ENCODE assay signal across 21 mouse cellular contexts in genomic region chr1:170462140-170462539, GRCm38 (mm10).
DNase-seq lines count a peak whose midpoint lies in the region; TF ChIP-seq lines count a peak whose summit lies in the region.
"Had no signal": no experiment of that assay in that cellular context is flagged by ENCODE, and none has a peak within 500 bp of the region (broad histone marks: within the 10 kb centered on the region; RNA-seq: fewer than 3 reads in every experiment).

No protein-coding gene starts in this region.

- in situ Hi-C loops in CH12.LX (cut with MboI; ENCODE audit: low pct_ligation_motif_present, low pct_unique_long_range_greater_than_20kb, low sequenced_read_pairs): no loop called here

- dilution Hi-C loops in CH12.LX (cut with MboI; ENCODE audit: extremely low pct_ligation_motif_present, extremely low pct_unique_long_range_greater_than_20kb, low sequenced_read_pairs): no loop called here

- no peak overlapping the region for H3K4me2 ChIP-seq in CH12.LX (ENCODE audit: insufficient read depth, low read depth, poor library complexity, severe bottlenecking)
- H3K4me2 ChIP-seq: embryonic facial prominence, embryonic 12.5 days; forebrain, embryonic 13.5 days; forebrain, embryonic 15.5 days had no signal

- no peak for TF ChIP-seq CTCF in CH12.LX (conservative IDR thresholded peaks at IDR 0.05 in 1 of 2, IDR thresholded peaks at IDR 0.05 in 1 of 2; ENCODE audit: low read depth in 2 of 2, low read length in 2 of 2)

- no peaks in the 10 kb centered on the region for H3K36me3 ChIP-seq in CH12.LX (replicated peaks in 1 of 2; ENCODE audit: control insufficient read depth in 1 of 2, insufficient read depth in 1 of 2, low read length in 1 of 2)
- H3K36me3 ChIP-seq: embryonic facial prominence, embryonic 12.5 days; forebrain, embryonic 15.5 days; G1E had no signal

- no peak for TF ChIP-seq POLR2A in CH12.LX (IDR thresholded peaks at IDR 0.05; ENCODE audit: low read depth, low read length)

- no peak overlapping the region for H3K27ac ChIP-seq in CH12.LX (ENCODE audit: insufficient read depth, low read depth)
- H3K27ac ChIP-seq: embryonic facial prominence, embryonic 12.5 days; forebrain, embryonic 13.5 days; forebrain, embryonic 15.5 days had no signal

- peaks cover 3 to 13% of the 10 kb centered on the region in 2 experiments; a peak in 2 of 4 replicates for H3K4me1 ChIP-seq in CH12.LX (ENCODE audit: control insufficient read depth in 1 of 2, insufficient read depth in 2 of 2)

- no peak overlapping the region for H3K4me3 ChIP-seq in CH12.LX (replicated peaks in 1 of 3; ENCODE audit: low read depth in 2 of 3, low read length in 2 of 3, poor library complexity in 1 of 3)
- H3K4me3 ChIP-seq: embryonic facial prominence, embryonic 12.5 days; forebrain, embryonic 13.5 days; forebrain, embryonic 15.5 days had no signal

- peak; percentile 18 for DNase-seq in 3T3-L1 (ENCODE audit: low read depth, low spot score)
- peak; percentile 71 for DNase-seq in CH12.LX (ENCODE audit: extremely low read depth)
- peak; percentile 24 for DNase-seq in R1 (ENCODE audit: low read depth, low spot score)
- no peak for DNase-seq in left cerebral cortex, adult 11 months (ENCODE audit: low spot score)
- no peak for DNase-seq in ovary, postnatal 14 days (ENCODE audit: low spot score)
- no peak for DNase-seq in left cerebral cortex, adult 9 months (ENCODE audit: low spot score in 2 of 2)
- DNase-seq: adrenal gland, adult 8-10 months; adrenal gland, postnatal 14 days; adrenal gland, postnatal 36 days; B cell, adult 2 months; cerebellum, adult 11-12 months; cerebellum, adult 2 months; cerebellum, adult 9-10 months; cerebellum, postnatal 10 days; cerebellum, postnatal 25 days; forebrain, postnatal 0 days had no signal

- TF ChIP-seq RAD21 in CH12.LX (IDR thresholded peaks at IDR 0.05; ENCODE audit: low read depth, low read length): no peak

- no peaks in the 10 kb centered on the region for H3K79me2 ChIP-seq in CH12.LX (replicated peaks; ENCODE audit: control insufficient read depth, extremely low read depth, insufficient read depth, poor library complexity, severe bottlenecking)

- TF ChIP-seq EP300 in CH12.LX (IDR thresholded peaks at IDR 0.05; ENCODE audit: low read length): peak; percentile 80

- no peak overlapping the region for H3K9ac ChIP-seq in CH12.LX (ENCODE audit: insufficient read depth, low read depth)
- H3K9ac ChIP-seq: embryonic facial prominence, embryonic 12.5 days; forebrain, embryonic 13.5 days; forebrain, embryonic 15.5 days; forebrain, postnatal 0 days had no signal

- peaks cover 15% of the 10 kb centered on the region for H3K9me3 ChIP-seq in CH12.LX (replicated peaks; ENCODE audit: low read length)
- H3K9me3 ChIP-seq: embryonic facial prominence, embryonic 12.5 days; forebrain, embryonic 13.5 days; forebrain, embryonic 15.5 days; G1E had no signal

- no peaks in the 10 kb centered on the region for H3K27me3 ChIP-seq in CH12.LX (replicated peaks)
- H3K27me3 ChIP-seq: embryonic facial prominence, embryonic 12.5 days; forebrain, embryonic 13.5 days; forebrain, embryonic 15.5 days; Patski had no signal

TF ChIP-seq in CH12.LX, 34 proteins besides CTCF, POLR2A, EP300 and RAD21:
- TF ChIP-seq TCF12 (IDR thresholded peaks at IDR 0.05; ENCODE audit: low read depth, low read length): 0 out of 2 replicates have a peak, but pooled peaks have one; percentile 40
- TF ChIP-seq UBTF (IDR thresholded peaks at IDR 0.05; ENCODE audit: low read depth, low read length): no peak
- TF ChIP-seq MAX (IDR thresholded peaks at IDR 0.05; ENCODE audit: low read length): peak; percentile 54; the same call in 1 of the 2 replicates
- no peak for TF ChIP-seq MEF2A (IDR thresholded peaks at IDR 0.05; ENCODE audit: borderline replicate concordance, low read depth, low read length)
- TF ChIP-seq MYC (IDR thresholded peaks at IDR 0.05; ENCODE audit: low read depth, low read length): peak; percentile 43; the same call in 1 of the 2 replicates
- peak; percentile 61 for TF ChIP-seq ETS1 (conservative IDR thresholded peaks at IDR 0.05; ENCODE audit: low read depth, low read length)
- TF ChIP-seq JUN (IDR thresholded peaks at IDR 0.05; ENCODE audit: insufficient read depth, low read depth, low read length): peak; percentile 42; the same call in 1 of the 2 replicates
- no peak for TF ChIP-seq NELFE (IDR thresholded peaks at IDR 0.05; ENCODE audit: low read depth, low read length)
- TF ChIP-seq BHLHE40 (IDR thresholded peaks at IDR 0.05; ENCODE audit: low read depth, low read length): peak; percentile 36
- TF ChIP-seq MAFK (IDR thresholded peaks at IDR 0.05; ENCODE audit: insufficient replicate concordance, low read length): 0 out of 2 replicates have a peak, but pooled peaks have one; percentile 37
- TF ChIP-seq IRF4 (IDR thresholded peaks at IDR 0.05; ENCODE audit: low read depth, low read length): peak; percentile 50; the same call in 1 of the 2 replicates
- TF ChIP-seq E2F4 (IDR thresholded peaks at IDR 0.05; ENCODE audit: insufficient replicate concordance, low read depth, low read length): no peak
- TF ChIP-seq TBP (conservative IDR thresholded peaks at IDR 0.05; ENCODE audit: low read depth, low read length): no peak
- TF ChIP-seq SIN3A (IDR thresholded peaks at IDR 0.05; ENCODE audit: low read length): no peak

Comparison
In these comparisons a context has a peak if more than half of its experiments do, and no peak if none do; other contexts are left out.
1. DNase-seq: peak in 3T3-L1 (single experiment), CH12.LX (single experiment) and R1 (single experiment); none in left cerebral cortex, adult 11 months (single experiment), ovary, postnatal 14 days (single experiment) and left cerebral cortex, adult 9 months (0 of 2).